Mouse (Mus musculus) granulocyte monocyte progenitor cell, adult 5-6 weeks (primary cell): ENCODE results near the gene Ccl24. TPM values are rescaled to one million over a fixed set of nuclear protein-coding genes. Genes with fewer than 3 reads are reported as not detected.
A peak's percentile ranks its signal among the peaks of the same experiment; 100 is the strongest.
"Not testable (repeated sequence)": the region's sequence is repeated elsewhere in the genome, so short reads cannot be mapped to it uniquely, and the experiment has no call there.

Experiments
- ATAC-seq: replicated peaks from 2 replicates; pipeline ENCODE4 v1.8.0; 2016; ENCODE audit warnings: mild to moderate bottlenecking, moderate TSS enrichment, inconsistent platforms; ENCODE audit not compliant: poor library complexity, severe bottlenecking
- total RNA-seq, 2 experiments: library from RNA; stranded (forward) in 1 of 2; stranded (reverse) in 1 of 2; fragments of 200-712, 200-1000 nt in 1 of 2; fragments of >200 nt in 1 of 2; fragmentation: Nextera tagmentation in 1 of 2; gene quantifications; 2 replicates each; pipeline ENCODE4 v1.2.3; 2014 to 2017

The Ccl24 gene
- total RNA-seq (2014; fragmentation: Nextera tagmentation), result 2.3 and 3.9 TPM in 2 replicates
- total RNA-seq (2017), result 1.4 TPM in 1 of 2 replicates, not detected in the other

DNA sequence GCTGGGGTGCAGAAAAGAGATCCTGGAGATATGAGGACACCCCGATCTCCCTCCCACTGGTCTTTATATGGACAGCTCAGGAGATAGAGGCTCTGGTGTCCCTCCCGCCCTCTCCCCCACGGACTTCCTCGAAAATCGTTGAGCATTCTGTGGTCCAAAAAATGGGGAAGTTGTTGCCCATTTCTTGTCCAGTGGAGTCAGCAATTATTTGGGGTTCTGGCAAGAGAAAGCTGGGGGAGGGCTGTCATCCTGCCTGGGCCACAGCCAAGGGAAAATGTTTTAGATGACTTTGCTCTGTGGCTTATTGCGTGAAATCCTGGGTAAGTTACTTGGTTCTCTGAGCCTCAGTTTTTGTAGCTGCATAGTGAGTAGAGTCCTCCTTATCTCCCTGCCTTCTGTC, at the start of gene Ccl24:
Gene Ccl24, minus strand, starts transcription at position 44 of the 400 bp plus-strand sequence.
- ATAC-seq, result peak; percentile 66

DNA sequence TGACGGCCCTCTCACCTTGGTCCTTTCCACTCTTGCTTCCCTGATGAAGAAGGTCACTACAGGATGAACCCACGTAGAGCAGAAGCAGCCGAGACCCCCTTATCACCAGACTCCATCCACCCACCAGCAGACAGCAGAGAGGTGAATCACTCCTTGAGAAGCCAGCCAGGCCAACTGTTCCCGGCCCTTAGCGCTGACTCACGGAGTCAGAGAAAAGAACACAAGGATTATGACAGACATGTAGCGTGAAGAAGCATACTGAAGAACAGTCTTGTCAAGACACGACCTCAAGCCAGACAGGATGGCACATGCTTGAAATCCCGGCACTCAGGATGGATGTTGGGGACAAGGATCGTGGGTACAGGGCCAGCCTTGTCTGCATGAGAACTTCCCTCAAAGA, 48.9 kb upstream of the Ccl24 start:
- no peak for ATAC-seq

DNA sequence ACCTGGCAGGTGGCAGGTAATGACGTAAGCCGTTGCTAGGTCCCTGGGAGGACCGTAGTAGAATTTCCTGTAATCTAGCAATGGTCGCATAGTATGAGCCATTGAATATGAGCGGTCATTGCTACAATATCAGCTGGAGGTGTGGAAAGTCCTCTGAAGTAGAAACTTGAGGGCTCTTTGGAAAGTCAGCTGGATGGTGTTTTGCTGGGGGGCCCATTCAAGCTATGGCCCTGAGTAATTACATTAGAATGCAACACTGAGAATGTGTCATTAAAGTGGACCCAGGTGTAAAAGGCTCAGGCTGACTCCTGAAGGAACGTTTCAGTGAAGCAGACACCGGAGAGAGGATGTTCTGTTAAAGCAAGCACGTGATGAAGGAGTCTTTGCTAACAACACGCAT, 47.7 kb upstream of the Ccl24 start:
- ATAC-seq, result no peak

DNA sequence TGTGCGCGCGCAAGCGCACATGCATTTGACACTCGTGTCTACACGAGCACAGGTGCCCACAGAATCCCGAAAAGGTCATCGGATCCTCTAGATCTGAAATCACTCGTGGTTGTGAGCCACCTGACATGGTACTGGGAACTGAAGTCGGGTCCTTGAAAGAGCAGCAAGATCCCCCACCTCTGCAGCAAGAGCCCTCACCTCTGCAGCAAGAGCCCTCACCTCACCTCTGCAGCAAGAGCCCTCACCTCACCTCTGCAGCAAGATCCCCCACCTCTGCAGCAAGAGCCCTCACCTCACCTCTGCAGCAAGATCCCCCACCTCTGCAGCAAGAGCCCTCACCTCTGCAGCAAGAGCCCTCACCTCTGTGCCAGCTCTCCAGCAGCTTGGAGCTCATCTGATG, 46.9 kb upstream of the Ccl24 start:
- ATAC-seq, result not testable (repeated sequence)

DNA sequence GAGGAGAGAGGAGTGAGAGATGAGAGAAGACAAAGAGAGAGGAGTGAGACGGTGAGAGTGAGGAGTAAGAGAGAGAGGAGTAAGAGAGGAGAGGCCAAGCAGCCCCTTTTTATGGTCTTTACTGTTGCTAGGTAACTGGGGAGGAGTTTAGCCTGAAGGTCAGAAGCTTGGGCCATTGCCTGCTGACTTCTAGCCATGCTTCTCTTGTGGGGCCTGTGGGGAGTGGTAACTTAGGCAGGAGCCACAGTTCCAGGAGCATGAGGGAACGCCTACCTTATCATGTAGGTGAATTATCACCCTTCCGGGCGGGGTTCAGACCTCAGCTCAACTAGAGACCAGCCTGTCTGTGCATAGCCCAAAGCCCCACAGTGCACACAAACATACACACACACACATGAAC, 36.9 kb upstream of the Ccl24 start:
- no peak for ATAC-seq

DNA sequence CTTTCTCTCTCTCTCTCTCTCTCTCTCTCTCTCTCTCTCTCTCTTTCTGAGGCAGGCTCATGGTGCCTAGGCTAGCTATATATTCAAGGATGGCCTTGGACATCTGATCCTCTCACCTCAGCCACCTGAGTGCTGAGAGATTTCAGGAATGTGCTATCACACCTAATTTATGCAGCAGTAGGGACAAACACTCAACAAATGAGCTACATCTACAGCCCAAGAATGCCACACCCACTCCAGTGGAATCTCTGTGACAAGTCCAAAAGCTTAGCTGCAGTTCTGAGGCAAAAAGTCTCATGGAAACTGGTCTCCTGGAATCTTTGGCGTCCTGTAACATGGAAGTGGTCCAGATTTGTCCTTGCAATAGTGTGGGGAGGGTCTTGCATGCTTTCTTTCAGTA, 34.7 kb upstream of the Ccl24 start:
- no peak for ATAC-seq

DNA sequence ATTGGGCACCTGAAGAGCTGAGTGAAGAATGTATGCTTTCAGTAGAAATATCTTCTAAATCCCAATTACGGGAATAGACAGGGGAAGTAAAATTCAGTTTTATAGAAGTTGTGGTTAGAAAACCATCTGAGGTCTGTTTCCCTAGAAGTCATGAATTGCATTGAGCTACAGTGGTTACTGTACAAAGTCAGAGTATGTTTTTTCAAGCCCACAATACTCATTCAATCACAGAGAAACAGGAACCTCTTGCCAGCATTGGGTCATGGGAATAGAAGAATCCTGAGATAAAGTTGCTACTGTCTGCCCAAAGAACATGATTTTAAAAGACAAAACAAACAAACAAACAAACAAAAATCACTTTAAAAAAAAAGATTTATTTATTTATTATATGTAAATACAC, 33.9 kb upstream of the Ccl24 start:
- peak; percentile 80 for ATAC-seq

DNA sequence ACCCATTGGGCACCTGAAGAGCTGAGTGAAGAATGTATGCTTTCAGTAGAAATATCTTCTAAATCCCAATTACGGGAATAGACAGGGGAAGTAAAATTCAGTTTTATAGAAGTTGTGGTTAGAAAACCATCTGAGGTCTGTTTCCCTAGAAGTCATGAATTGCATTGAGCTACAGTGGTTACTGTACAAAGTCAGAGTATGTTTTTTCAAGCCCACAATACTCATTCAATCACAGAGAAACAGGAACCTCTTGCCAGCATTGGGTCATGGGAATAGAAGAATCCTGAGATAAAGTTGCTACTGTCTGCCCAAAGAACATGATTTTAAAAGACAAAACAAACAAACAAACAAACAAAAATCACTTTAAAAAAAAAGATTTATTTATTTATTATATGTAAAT, 31.8 kb upstream of the Ccl24 start:
- peak; percentile 82 for ATAC-seq

DNA sequence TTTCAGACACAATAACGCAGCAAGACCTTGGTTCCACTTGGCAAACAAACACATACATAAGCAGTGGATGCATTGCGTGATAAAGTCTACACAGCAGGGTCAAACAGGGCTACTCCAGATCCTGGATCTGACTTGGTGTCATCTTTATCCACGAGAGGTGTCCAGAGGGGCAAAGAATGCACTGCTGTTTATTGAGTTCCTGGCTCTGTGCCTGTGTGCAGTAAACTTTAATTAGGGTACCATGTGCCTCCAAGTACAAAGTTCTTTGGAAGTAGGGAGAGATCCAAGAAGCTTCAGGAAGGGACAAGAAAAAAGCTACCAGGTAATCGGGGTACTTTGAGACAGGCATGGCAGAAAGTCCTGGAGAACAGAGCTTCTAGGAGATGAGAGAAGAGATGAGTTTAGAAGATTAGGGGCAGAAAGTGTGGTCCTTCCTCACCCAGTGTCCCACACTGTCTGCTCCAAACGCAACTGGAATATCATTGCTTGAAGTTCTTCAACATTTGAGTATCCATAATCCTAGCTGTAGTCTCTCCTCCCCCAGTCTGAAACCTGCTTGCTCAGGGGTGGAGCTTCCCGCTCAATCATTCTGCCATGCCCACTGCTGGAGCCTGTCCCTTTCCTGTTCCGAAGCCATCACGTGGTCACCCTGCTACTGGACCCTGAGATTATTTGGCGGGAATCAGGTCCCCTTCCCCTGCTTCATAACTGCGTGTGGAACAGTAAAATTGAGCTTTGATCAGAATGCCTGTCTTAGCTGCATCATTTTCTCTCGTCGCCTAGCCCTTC, 17.3 kb upstream of the Ccl24 start:
- no peak for ATAC-seq

DNA sequence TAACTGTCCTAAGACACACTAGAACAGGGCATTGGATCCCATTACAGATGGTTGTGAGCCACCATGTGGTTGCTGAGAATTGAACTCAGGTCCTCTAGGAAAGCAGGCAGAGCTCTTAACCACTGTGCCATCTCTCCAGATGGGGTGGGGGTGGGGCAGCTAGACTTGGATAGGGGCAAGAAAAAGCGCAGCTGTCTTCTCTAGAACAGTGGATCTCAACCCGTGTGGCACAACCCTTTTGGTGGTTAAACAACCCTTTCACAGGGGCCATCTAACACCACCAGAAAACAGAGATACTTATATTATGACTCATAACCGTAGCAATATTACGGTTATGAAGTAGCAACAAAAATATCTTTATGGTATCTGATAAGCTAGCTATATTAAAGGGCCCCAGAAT, 14.9 kb upstream of the Ccl24 start:
- ATAC-seq, result no peak

DNA sequence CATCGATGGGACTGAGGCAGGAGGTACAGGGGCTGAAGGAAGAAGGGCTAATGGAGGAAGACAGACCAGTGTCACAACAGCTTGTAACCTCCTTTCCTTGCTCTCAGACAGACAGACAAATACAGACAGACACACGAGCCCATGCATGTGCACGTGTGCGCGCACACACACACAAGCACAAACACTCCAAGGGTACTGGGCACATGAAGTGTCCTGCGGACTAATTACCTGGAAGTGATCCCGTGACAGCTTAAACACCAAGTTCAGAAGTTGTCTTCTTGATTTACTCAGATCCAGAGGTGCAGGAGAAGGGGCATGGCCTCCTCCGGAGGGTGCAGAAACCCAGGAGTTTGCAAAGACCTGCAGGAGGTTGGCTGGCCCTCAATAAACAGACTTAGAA, 12.8 kb upstream of the Ccl24 start:
- ATAC-seq, result no peak

DNA sequence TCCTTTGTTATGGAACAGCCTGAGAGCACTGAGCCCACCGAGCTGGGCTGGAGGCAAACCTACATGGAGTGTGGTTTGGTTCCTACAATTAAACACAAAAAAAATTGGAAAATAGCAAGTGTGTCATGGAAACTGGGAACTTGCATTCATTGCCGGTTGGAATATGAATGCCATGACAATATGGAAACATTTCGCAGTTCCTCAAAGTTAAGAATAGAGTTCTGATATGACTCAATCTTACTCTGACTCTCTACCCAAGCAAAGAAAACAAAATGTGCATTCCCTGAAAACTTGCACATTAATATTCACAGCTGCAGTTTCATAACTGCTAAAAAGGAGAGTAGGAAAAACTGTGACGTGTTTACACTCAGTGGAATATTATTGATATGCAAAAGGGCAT, 9.5 kb upstream of the Ccl24 start:
- ATAC-seq, result peak; percentile 76

DNA sequence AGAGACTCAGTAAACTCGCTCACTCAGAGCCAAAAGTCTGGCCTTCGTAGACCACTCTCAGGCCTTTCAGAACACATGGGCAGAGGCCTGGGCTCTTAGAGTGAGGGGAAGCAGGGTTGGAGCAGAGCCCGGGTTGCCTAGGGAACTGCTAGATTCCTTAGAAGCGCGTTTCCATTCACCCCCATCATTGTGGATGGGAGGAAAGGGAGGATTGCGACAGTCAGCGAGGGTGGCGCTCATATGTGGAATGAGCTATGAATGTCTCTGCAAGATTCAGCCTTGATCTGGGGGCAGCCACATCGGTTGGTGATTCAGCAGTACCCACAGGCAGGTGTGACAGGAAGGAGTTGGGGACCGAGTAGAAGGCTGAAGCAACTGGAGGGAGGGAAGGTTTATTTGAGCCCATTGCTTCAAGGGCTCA, 6.5 kb upstream of the Ccl24 start:
- no peak; the same call in 1 of the 2 replicates for ATAC-seq

DNA sequence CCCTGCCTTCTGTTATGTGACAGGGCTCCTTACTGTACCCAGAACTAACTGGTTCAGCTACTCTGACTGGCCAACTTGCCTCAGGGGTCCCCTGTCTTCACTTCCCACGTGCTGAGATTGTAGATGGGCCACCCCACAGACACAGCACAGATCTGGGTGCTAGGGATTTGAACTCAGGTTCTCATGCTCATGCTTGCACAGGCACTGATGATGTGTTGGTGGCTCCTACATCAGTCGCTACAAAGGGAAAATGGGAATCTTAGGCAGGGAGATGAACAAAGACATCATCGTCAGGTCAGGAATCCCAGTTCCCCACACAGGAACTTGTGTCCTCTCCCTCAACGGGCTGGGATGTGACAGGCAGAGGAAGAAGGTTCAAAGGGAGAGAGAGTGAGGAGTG, 3.2 kb upstream of the Ccl24 start:
- no peak for ATAC-seq

DNA sequence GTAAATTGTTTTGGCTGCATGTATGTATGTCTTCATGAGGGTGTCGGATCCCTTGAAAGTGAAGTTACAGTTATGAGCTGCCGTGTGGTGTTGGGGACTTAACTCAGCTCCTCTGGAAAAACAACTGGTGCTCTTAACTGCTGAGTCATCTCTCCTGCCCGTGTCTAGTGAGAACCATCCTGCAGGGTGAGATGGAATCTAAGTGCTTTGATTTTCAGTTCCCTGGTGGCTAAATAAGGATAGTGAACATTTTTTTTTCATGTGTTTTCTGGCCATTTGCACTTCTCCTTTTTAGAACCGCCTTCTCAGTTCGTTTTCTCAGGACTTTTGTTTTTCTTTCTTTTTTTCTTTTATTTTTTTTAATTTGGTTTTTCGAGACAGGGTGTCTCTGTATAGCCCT, 4.2 kb downstream of the Ccl24 start:
- peak; percentile 64 for ATAC-seq

DNA sequence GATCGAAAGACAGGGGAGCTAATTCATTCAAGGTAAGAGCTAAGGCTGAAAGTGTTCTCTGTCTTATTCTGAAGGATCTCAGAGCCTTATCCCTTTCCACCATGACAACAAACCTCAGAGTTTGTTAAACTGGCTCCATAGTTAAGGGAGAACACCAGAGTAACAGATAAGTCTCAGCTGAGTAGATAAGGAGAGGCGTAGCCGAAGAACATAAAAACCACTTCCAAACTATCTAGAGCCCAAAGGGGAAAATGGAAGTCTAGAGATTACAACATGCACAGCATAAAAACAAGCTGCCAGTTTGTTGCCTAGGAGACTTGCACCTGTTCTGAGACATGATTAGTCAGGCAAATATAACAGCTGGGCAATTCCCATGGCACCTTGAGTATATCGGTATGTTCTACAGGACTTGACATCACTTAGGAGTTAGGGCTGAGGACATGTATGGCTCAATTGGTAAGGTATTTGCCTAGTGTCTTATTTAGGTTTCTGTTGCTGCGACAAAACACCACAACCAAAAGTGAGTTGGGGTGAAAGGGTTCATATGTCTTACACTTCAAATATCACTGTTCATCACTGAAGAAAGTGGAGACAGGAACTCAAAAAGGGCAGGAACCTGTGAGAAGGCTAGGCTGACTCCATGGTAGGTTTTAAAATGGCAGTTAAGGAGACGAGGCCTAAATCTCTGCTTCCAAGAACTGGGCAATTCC, 5.1 kb downstream of the Ccl24 start:
- ATAC-seq, result no peak

DNA sequence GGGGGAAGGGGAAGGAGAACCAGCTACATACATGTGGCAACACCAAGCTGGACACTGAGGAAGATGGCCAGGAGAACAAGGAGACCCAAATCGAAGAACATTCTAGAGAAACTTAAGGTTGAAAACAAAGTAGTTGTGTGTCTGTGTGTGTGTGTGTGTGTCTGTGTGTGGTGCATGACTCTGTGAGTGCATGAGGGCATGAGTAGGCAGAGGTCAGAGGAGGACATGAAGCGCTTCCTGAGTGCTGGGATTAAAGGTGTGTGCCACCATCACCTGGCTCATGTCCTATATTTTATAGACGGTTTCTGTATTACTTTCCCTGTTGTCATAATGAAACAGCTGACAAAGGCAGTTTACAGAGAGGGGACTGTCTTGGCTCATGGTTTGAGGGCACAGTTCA, 9.4 kb downstream of the Ccl24 start, which contains the start of gene Ccl26:
Gene Ccl26, minus strand, starts transcription at position 101 of the 400 bp plus-strand sequence.
- ATAC-seq, result no peak

DNA sequence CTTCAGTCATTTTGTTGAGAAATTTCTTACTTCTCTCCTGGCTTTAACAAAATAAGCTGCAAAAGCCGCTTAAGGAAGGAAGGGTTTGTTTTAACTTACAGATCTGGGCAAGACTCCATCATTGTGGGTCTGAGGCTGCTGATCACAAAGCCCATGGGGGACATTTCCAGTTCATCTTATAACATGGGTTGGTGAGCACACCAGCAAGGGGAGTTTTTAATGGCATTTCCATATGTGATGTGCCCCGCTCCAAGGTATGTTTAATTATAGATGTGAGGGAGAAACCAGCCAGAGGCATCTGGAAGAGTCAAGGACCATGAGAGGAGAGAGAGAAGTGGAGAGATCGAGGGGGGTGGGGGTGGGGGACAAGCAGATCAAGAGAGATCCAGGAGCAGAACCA, 15.2 kb downstream of the Ccl24 start:
- ATAC-seq, result no peak

DNA sequence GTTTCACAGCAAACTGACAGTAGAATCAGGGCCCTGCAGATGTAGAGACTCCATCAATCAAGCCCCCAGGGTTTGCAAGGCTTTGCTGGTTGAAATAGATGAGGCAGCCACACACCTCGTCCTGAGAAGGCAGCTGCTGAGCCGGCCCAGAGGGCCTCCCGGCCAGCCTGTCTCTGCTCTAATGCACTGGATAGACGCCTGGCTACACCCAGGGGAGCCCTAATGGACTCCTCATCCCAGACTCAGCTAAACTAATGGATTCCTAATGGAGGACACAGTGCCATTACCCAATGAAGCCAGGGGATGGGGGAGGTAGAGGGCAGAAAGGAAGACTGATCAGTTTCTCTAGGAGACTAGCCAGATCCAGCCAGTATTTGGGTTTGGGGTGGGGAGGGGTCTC, 15.8 kb downstream of the Ccl24 start:
- no peak for ATAC-seq

DNA sequence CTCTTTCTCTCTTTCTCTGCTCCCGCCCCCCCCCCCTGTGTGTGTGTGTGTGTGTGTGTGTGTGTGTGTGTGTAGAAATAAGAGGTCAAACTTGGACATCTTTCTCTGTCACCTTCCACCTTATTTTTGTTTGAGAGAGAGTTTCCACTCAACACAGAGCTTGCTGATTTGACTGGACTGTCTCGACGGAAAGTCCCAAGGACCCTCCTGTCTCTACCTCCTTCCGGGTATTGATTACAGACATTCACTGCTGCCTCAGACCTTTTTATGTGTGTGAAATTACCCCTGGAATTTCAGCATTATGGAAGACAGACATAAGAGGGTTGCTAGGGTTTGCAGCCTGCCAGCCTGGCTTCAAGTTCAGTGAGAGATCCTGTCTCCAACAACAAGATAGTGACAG, 16.6 kb downstream of the Ccl24 start:
- ATAC-seq, result no peak

DNA sequence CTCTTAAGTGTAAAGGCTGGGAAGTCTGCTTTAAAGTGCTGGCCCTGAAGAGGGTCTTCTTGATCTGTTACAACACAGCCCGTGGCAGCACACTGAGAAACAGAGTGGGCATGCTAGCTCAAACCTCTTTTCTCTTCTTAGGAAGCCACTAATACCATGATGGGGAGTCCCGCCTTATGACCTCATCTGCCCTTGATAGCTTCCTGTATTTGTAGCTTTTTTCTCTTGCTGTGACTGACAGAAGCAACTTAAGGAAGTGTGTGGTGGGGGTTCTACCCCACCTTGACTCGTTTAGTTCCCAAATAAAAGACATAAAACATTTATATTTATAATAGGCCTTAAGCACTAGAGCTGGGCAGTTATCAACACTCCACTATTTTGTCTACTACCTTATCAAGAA, 21.3 kb downstream of the Ccl24 start:
- peak; percentile 55; the same call in 1 of the 2 replicates for ATAC-seq

DNA sequence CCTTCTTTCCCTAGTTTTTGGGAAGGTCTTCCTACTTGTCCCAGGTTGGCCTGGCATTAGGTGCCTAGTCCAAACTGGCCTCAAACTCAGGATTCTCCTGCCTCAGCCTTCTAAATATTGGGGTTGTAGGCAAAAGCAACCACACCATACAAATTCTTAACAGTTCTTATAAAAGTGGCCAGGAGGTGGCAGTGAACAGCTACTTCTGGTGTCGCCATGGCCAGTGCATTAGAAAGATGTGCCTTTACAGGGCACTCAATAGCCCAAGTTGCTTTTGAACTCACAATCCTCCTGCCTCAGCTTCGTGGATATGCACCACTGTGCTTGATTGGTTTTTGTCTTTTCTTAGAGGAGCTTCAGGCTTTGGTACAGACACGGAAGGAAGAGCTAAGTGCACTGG, 21.9 kb downstream of the Ccl24 start:
- peak; percentile 67 for ATAC-seq
